Mouse (Mus musculus) ES-E14 (cell line): ENCODE measurements at regions not wholly inside any gene's neighbourhood (a gene's known extent, or its start where the extent isn't known, plus 50 kb on each side); places are given as distances from the start of the nearest gene placed in this dataset.
"Not testable (repeated sequence)": the region's sequence is repeated elsewhere in the genome, so short reads cannot be mapped to it uniquely, and the experiment has no call there.

Experiments used
- CHD2 ChIP-seq: IDR thresholded peaks from 2 replicates; pipeline ENCODE4 v1.6.1; 2014; ENCODE audit warnings: mild to moderate bottlenecking, low read depth, low read length, inconsistent platforms
- MAFK ChIP-seq: IDR thresholded peaks from 2 replicates; pipeline ENCODE4 v1.6.1; 2014; ENCODE audit warnings: mild to moderate bottlenecking, low read depth, low read length, inconsistent platforms; ENCODE audit not compliant: insufficient read depth

DNA sequence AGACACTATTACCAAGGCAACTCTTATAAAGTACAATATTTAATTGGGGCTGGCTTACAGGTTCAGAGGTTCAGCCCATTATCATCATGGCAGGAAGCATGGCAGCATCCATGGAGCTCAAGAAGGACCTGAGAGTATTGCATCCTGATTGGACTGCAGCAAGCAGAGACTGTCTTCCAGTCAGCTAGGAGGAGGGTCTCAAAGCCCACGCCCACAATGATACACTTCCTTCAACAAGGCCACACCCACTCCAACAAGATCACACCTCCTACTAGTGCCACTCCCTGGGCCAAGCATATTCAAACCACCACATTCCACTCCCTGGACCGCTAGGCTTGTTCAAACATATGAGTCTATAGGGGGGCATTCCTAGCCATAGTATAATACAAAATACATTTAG, 78.6 kb upstream of the Slc25a13 start:
- not testable (repeated sequence) for TF ChIP-seq CHD2, MAFK
